Mouse (Mus musculus): Measurements from ENCODE around the gene Ogfod3.

The Ogfod3 gene

DNA sequence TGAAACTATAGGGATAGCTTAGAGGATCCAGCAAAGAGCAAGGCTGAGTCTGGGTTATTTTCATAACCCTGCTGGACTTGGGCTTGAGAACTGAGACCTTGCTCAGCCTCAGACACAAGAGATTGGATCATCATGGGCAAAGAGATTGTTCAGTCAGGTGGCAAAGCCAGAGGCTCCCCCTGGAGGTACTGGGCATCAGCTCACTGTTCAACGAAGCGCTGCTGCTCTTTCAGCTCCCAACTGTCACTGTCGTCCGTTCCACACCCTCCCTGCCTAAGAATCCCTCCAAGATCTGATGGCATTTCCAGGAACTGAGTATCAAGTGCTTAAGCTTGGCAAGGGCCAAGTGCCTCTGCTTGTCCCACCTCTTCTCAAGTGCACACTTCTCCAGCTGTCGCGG is 65.8 kb downstream of the Ogfod3 start:
- in situ Hi-C loops (cut with MboI; ENCODE audit: low pct_unique_long_range_greater_than_20kb in 1 of 2, low sequenced_read_pairs in 2 of 2, unreplicated experiment in 1 of 2), result no loop called here

DNA sequence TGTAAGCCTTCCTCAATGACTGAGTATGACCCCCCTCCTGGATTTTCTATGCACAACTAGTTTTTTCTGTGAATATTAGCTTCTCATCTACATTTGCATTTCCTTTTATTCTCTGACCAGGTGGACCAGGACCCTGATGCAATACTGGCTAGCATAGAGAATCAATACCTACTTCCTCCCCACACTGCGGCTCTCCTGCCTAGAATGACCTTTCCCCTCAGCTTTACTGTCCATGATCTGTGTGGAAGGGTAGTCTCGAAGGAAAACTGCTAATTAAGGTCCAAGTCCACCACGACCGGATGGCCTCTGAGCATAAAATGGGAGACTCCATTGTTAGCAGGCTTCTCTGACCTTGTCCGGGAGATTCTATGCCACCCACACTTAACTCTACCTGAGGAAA is 66.8 kb downstream of the Ogfod3 start:
- in situ Hi-C loops (cut with MboI; ENCODE audit: low pct_unique_long_range_greater_than_20kb in 1 of 2, low sequenced_read_pairs in 2 of 2, unreplicated experiment in 1 of 2), result no loop called here

DNA sequence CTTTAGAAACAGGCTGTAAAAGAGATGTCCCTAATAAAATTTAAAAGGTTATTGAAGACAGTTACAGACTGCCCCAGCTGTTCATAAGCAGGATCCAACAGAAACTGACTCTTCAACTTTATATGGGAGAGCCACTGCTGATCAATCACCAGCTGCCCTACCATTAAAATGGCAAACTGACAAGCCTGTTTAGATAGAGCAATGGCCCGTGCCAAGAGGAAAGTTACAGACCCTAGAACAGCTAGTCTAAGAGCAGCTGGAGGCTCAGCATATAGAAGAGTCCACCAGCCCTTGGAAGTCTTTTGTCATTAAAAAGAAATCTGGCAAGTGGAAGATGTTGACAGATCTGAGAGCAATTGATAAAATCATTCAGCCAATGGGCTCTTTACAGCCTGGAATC is 69.9 kb downstream of the Ogfod3 start:
- in situ Hi-C loops (cut with MboI; ENCODE audit: low pct_unique_long_range_greater_than_20kb in 1 of 2, low sequenced_read_pairs in 2 of 2, unreplicated experiment in 1 of 2), result no loop called here

DNA sequence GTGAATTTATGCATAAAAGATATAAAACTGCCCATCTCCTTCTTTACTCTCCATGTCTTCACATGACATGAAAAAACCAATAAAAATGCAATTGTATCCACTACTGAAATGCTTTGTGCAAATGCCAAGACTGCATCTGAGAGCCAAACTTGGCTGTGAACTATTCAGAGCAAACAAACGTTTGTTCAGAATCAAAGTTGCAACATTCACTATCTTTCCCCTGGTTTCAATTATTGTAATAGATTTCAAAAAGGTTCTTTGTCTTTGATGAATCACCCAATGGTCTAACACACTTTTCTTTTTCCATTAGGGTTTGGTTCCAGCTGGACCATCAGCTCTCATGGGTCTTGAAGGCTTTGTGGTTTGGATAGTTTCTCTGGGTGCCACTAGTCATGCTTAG is 74.9 kb downstream of the Ogfod3 start:
- in situ Hi-C loops (cut with MboI; ENCODE audit: low pct_unique_long_range_greater_than_20kb in 1 of 2, low sequenced_read_pairs in 2 of 2, unreplicated experiment in 1 of 2), result loop anchor here in 1 of 2 experiments (10.0 kb wide), 1 partner anchor 65 kb away; the partner anchor contains the start of gene Sectm1b

Measured in mouse embryonic stem cell (cell line).